Mouse (Mus musculus) limb, embryonic 13.5 days (tissue): ENCODE measurements around the gene Rapgef5. TPM values are rescaled to one million over a fixed set of nuclear protein-coding genes. Genes with fewer than 3 reads are reported as not detected.

ENCODE experiments used
- ATAC-seq: fragments of 200-750 bp; cut with Nextera tagmentation; 2 replicates; pipeline ENCODE4 v1.8.0; 2017; ENCODE audit warnings: low read depth, moderate number of reproducible peaks, moderate TSS enrichment; ENCODE audit not compliant: low FRiP score
- H3K27ac ChIP-seq: fragments of 300-500 bp; sonication (generic); 2 replicates; pipeline ENCODE4 v1.5.1; 2015; ENCODE audit warnings: inconsistent platforms, mild to moderate bottlenecking, moderate library complexity
- H3K27me3 ChIP-seq: fragments of 300-500 bp; sonication (generic); 2 replicates; pipeline ENCODE4 v1.6.1; 2015; ENCODE audit warnings: mild to moderate bottlenecking, inconsistent platforms
- H3K36me3 ChIP-seq: fragments of 300-500 bp; sonication (generic); 2 replicates; pipeline ENCODE4 v1.6.1; 2015; ENCODE audit warnings: inconsistent platforms, mild to moderate bottlenecking, moderate library complexity
- H3K4me1 ChIP-seq: fragments of 300-500 bp; sonication (generic); 2 replicates; pipeline ENCODE4 v1.6.1; 2015; ENCODE audit warnings: inconsistent platforms
- H3K4me2 ChIP-seq: fragments of 300-500 bp; sonication (generic); replicated peaks from 2 replicates; pipeline ENCODE4 v1.6.1; 2015; ENCODE audit warnings: inconsistent platforms, mild to moderate bottlenecking, moderate library complexity
- H3K4me3 ChIP-seq: fragments of 300-500 bp; sonication (generic); 2 replicates; pipeline ENCODE4 v1.5.1; 2015; ENCODE audit warnings: moderate library complexity, mild to moderate bottlenecking, inconsistent platforms
- H3K9ac ChIP-seq: fragments of 300-500 bp; sonication (generic); 2 replicates; pipeline ENCODE4 v1.6.1; 2015; ENCODE audit warnings: mild to moderate bottlenecking, inconsistent platforms
- H3K9me3 ChIP-seq: fragments of 300-500 bp; sonication (generic); 2 replicates; pipeline ENCODE4 v1.6.1; 2016; ENCODE audit warnings: inconsistent platforms
- WGBS: fragments of 180-500 bp; shearing (Covaris S2); methylation state at CpG from one replicate; pipeline ENCODE4 v1.1.7; 2015; 5-methylcytosine and 5-hydroxymethylcytosine counted together
- polyA plus RNA-seq: library from polyadenylated mRNA; unstranded; fragments of >200 nt; fragmentation: Nextera tagmentation; extraction: Ambion mirVana; gene quantifications from 2 replicates; pipeline ENCODE4 v1.2.1, GENCODE M21; 2015

The Rapgef5 gene
- polyA plus RNA-seq, 1 experiment from 2014 or later = 7.6 TPM

DNA sequence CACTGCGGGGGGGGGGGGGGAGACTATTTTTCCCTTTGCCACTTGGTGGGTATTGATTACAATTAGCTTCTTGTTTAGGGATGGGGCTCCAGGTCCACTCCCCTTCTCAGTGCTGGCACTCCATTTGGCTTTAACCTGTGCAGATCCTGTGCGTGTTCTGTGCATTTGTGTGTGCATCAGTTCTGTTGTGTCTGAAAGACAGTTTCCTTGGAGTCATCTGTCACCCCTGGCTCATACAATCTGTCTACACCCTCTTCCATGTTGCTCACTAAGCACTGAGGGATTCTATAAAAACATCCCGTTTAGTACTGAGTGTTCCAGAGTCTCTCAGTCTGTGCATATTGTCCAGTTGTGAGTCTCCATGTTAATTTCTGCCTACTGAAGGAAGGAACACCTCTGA, 189.0 kb downstream of the Rapgef5 start:
- no peak overlapping the region for H3K4me3 ChIP-seq
- no peak for ATAC-seq
- 0 out of 2 replicates have a peak, but pooled peaks cover 3% of the 10 kb centered on the region for H3K27me3 ChIP-seq
- H3K27ac ChIP-seq = no peak overlapping the region
- no peak overlapping the region for H3K4me2 ChIP-seq
- H3K9ac ChIP-seq = no peak overlapping the region
- WGBS = 87% methylated on average over 3 of the region's 3 CpGs
- H3K4me1 ChIP-seq = no peaks in the 10 kb centered on the region
- no peaks in the 10 kb centered on the region for H3K9me3 ChIP-seq
- H3K36me3 ChIP-seq = no peaks in the 10 kb centered on the region

- no peak overlapping the region for H3K9ac ChIP-seq
- H3K27ac ChIP-seq = no peak overlapping the region
- no peak overlapping the region for H3K4me2 ChIP-seq
- H3K36me3 ChIP-seq = no peaks in the 10 kb centered on the region
- H3K27me3 ChIP-seq = no peaks in the 10 kb centered on the region
- H3K9me3 ChIP-seq = no peaks in the 10 kb centered on the region
- no peaks in the 10 kb centered on the region for H3K4me1 ChIP-seq
- ATAC-seq = no peak
- no peak overlapping the region for H3K4me3 ChIP-seq
- 83% methylated on average over 12 of the region's 12 CpGs for WGBS
These were observed 193.0 kb downstream of the Rapgef5 start for GRCm38 (mm10) chr12:117709280-117709679.

- Histone ChIP-seq H3K9me3 (no peaks in the 10 kb centered on the region), H3K4me1 (no peaks in the 10 kb centered on the region), H3K4me3 (no peak overlapping the region), H3K27me3 (no peaks in the 10 kb centered on the region), H3K36me3 (no peaks in the 10 kb centered on the region), H3K9ac (no peak overlapping the region), H3K4me2 (no peak overlapping the region), H3K27ac (no peak overlapping the region)
- WGBS = 83% methylated on average over 6 of the region's 6 CpGs
- ATAC-seq = no peak
These were observed 196.2 kb downstream of the Rapgef5 start for GRCm38 (mm10) chr12:117712474-117712873.

DNA sequence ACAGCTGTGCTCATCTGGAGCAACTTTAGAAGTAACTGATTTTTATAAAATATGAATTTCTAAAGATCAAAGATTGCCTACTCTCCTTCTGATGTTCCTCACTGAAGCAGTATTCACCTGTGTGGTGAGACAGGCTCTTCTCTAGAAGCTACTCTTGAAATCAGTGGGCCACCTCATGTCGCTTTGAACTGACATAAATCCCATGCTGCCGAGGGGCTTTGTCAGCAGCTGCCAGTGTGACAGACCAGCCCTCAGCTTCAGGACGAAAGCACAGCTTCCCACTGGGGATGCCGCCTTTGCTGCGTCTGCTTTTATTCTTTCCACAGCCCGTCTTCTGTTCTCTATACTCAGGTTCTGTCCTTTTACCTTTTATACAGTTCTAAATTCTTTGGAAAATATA, 197.3 kb downstream of the Rapgef5 start:
- Histone ChIP-seq H3K4me3 (no peak overlapping the region), H3K4me1 (no peaks in the 10 kb centered on the region), H3K9ac (no peak overlapping the region), H3K27ac (no peak overlapping the region), H3K36me3 (no peaks in the 10 kb centered on the region), H3K9me3 (no peaks in the 10 kb centered on the region), H3K4me2 (no peak overlapping the region), H3K27me3 (no peaks in the 10 kb centered on the region)
- WGBS = 49% methylated on average over 6 of the region's 6 CpGs
- ATAC-seq = no peak

- no peak overlapping the region for H3K4me2 ChIP-seq
- no peak overlapping the region for H3K27ac ChIP-seq
- H3K27me3 ChIP-seq = no peaks in the 10 kb centered on the region
- ATAC-seq = no peak
- H3K9me3 ChIP-seq = no peaks in the 10 kb centered on the region
- no peak overlapping the region for H3K4me3 ChIP-seq
- 67% methylated on average over 14 of the region's 14 CpGs for WGBS
- H3K9ac ChIP-seq = no peak overlapping the region
- 0 out of 2 replicates have a peak, but pooled peaks cover 4% of the 10 kb centered on the region for H3K4me1 ChIP-seq
- H3K36me3 ChIP-seq = no peaks in the 10 kb centered on the region
These were observed 204.8 kb downstream of the Rapgef5 start for GRCm38 (mm10) chr12:117720794-117721747.

DNA sequence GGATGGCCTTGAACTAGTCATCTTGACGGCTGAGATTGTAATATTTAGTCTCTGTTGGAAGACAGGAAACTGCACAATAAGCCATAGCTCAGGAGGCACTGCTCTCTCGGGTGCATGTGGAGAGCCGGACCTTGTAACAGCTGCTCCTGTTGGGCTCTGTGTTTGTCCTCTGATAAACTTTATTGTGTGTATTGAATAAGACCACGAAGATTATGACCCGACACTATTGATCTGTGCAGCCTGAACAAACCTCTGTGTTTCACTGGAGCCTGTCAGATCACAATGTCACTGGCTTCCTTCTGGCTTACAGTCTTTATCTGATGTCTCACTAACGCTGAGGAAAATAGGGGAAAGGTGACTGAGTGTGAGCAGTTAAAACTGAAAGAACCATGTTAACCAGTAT, 205.5 kb downstream of the Rapgef5 start:
- Histone ChIP-seq H3K36me3 (no peaks in the 10 kb centered on the region), H3K4me1 (0 out of 2 replicates have a peak, but pooled peaks cover 4% of the 10 kb centered on the region), H3K9me3 (no peaks in the 10 kb centered on the region), H3K4me3 (no peak overlapping the region), H3K27me3 (no peaks in the 10 kb centered on the region), H3K27ac (no peak overlapping the region), H3K9ac (no peak overlapping the region), H3K4me2 (no peak overlapping the region)
- WGBS = 69% methylated on average over 6 of the region's 6 CpGs
- no peak for ATAC-seq

DNA sequence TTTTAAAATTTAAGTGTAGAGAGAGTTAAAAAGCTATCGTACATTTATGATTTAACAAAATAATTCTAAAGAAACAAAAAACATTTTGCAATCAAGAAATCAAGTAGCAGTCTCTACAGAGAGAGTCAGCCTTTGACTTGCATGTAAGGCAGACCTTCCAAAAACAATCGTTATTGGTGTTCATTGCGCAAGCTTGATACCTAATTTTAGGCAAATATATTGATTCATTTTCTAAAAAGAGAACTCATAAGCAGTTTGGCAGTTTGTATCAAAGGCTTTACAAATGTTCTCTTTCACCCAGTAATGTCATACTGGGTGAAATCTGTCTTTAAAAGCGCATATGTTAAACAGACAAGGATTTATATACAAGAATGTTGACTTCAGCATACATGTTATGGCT, 208.7 kb downstream of the Rapgef5 start:
- Histone ChIP-seq H3K27ac (no peak overlapping the region), H3K9ac (no peak overlapping the region), H3K27me3 (no peaks in the 10 kb centered on the region), H3K9me3 (no peaks in the 10 kb centered on the region), H3K36me3 (no peaks in the 10 kb centered on the region), H3K4me1 (peaks cover 9% of the 10 kb centered on the region; the same call in 1 of the 2 replicates), H3K4me3 (no peak overlapping the region), H3K4me2 (no peak overlapping the region)
- ATAC-seq = no peak
- WGBS = 90% methylated on average over 4 of the region's 4 CpGs

GRCm38 (mm10) chr12:117727481-117728177, 211.3 kb downstream of the Rapgef5 start:
- ATAC-seq = no peak
- 82% methylated on average over 8 of the region's 8 CpGs for WGBS

DNA sequence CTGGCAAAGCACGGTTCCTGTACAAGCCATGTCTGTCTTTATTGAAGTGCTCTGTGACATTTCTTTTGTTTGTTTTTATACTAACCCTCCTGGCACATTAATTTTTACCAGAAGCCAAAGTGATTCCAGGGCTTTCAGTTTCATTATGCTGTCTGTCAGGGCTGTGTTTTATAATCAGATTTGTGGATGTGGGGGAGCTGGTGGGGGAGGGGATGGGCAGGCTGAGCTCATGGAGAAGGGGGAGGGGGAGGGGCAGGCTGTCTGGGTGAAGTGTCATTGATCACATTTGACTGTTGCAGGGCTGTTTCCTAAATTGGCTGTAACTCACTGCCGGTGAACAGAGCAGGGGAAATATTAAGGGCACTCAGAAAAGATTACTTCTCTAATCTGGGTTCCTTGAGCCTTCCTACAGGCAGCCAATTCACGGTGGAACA, 211.9 kb downstream of the Rapgef5 start:
- no peaks in the 10 kb centered on the region for H3K36me3 ChIP-seq
- 25% methylated on average over 3 of the region's 3 CpGs for WGBS
- no peak overlapping the region for H3K4me2 ChIP-seq
- peaks cover 5% of the 10 kb centered on the region; the same call in 1 of the 2 replicates for H3K4me1 ChIP-seq
- H3K9me3 ChIP-seq = no peaks in the 10 kb centered on the region
- no peak overlapping the region for H3K9ac ChIP-seq
- no peak for ATAC-seq
- no peaks in the 10 kb centered on the region for H3K27me3 ChIP-seq
- no peak overlapping the region for H3K4me3 ChIP-seq
- no peak overlapping the region for H3K27ac ChIP-seq

More at GRCm38 (mm10) chr12:117727481-117728177, 211.3 kb downstream of the Rapgef5 start:
- Histone ChIP-seq H3K4me1 (peaks cover 5% of the 10 kb centered on the region; the same call in 1 of the 2 replicates), H3K27ac (no peak overlapping the region), H3K9me3 (no peaks in the 10 kb centered on the region), H3K4me2 (no peak overlapping the region), H3K27me3 (no peaks in the 10 kb centered on the region), H3K36me3 (no peaks in the 10 kb centered on the region), H3K4me3 (no peak overlapping the region), H3K9ac (no peak overlapping the region)

GRCm38 (mm10) chr12:117733611-117734010, 217.3 kb downstream of the Rapgef5 start:
- ATAC-seq = no peak
- H3K9me3 ChIP-seq = no peaks in the 10 kb centered on the region
- H3K9ac ChIP-seq = no peak overlapping the region
- H3K4me2 ChIP-seq = no peak overlapping the region
- no peaks in the 10 kb centered on the region for H3K36me3 ChIP-seq
- H3K4me3 ChIP-seq = no peak overlapping the region
- H3K27me3 ChIP-seq = no peaks in the 10 kb centered on the region
- no peak overlapping the region for H3K27ac ChIP-seq
- H3K4me1 ChIP-seq = peaks cover 5% of the 10 kb centered on the region; the same call in 1 of the 2 replicates

GRCm38 (mm10) chr12:117736130-117736529, 219.9 kb downstream of the Rapgef5 start:
- Histone ChIP-seq H3K9ac (no peak overlapping the region), H3K4me2 (no peak overlapping the region), H3K27me3 (no peaks in the 10 kb centered on the region), H3K36me3 (no peaks in the 10 kb centered on the region), H3K4me3 (no peak overlapping the region), H3K27ac (no peak overlapping the region), H3K9me3 (no peaks in the 10 kb centered on the region), H3K4me1 (peaks cover 5% of the 10 kb centered on the region; the same call in 1 of the 2 replicates)
- ATAC-seq = no peak
- 79% methylated on average over 3 of the region's 3 CpGs for WGBS

GRCm38 (mm10) chr12:117736928-117737327, 220.6 kb downstream of the Rapgef5 start:
- 60% methylated on average over 2 of the region's 2 CpGs for WGBS
- H3K9me3 ChIP-seq = no peaks in the 10 kb centered on the region
- ATAC-seq = no peak
- no peak overlapping the region for H3K9ac ChIP-seq
- H3K4me1 ChIP-seq = peaks cover 5% of the 10 kb centered on the region; the same call in 1 of the 2 replicates
- no peaks in the 10 kb centered on the region for H3K36me3 ChIP-seq
- no peaks in the 10 kb centered on the region for H3K27me3 ChIP-seq
- no peak overlapping the region for H3K4me3 ChIP-seq
- no peak overlapping the region for H3K4me2 ChIP-seq
- no peak overlapping the region for H3K27ac ChIP-seq
